Comparison of ENCODE assay signal across 13 mouse cellular contexts in genomic region chr9:123403031-123403430, GRCm38 (mm10).
"Had no signal": no experiment of that assay in that cellular context is flagged by ENCODE, and none has a peak within 500 bp of the region (broad histone marks: within the 10 kb centered on the region; RNA-seq: fewer than 3 reads in every experiment).

No protein-coding gene starts in this region.

- H3K4me3 ChIP-seq: layer of hippocampus, adult 2 months; limb, embryonic 12.5 days; liver, embryonic 13.5 days; midbrain, embryonic 13.5 days; myocyte; neural tube, embryonic 15.5 days had no signal

- DNase-seq: kidney, postnatal 10 days; kidney, postnatal 4 days; liver; liver, embryonic 13.5 days; lung, adult 18-20 months; right cerebral cortex, adult 18-20 months; right cerebral cortex, postnatal 25 days; thymus, postnatal 36 days had no signal

- ATAC-seq: midbrain, embryonic 13.5 days had no signal

- H3K27ac ChIP-seq: layer of hippocampus, adult 2 months; limb, embryonic 12.5 days; liver, embryonic 13.5 days; midbrain, embryonic 13.5 days; neural tube, embryonic 15.5 days had no signal
